Mouse (Mus musculus) hindbrain, embryonic 13.5 days (tissue): ENCODE data around the gene Fpgs. TPM values are rescaled to one million over a fixed set of nuclear protein-coding genes. Genes with fewer than 3 reads are reported as not detected.

Experiments
- ATAC-seq: fragments of 200-750 bp; cut with Nextera tagmentation; 2 replicates; pipeline ENCODE4 v1.8.0; 2017; ENCODE audit warnings: moderate TSS enrichment; ENCODE audit not compliant: low FRiP score
- H3K27ac ChIP-seq: fragments of 300-500 bp; sonication (generic); 2 replicates; pipeline ENCODE4 v1.5.1; 2015; ENCODE audit warnings: inconsistent platforms, mild to moderate bottlenecking, moderate library complexity
- H3K27me3 ChIP-seq: fragments of 300-500 bp; sonication (generic); 2 replicates; pipeline ENCODE4 v1.6.1; 2015; ENCODE audit warnings: mild to moderate bottlenecking, inconsistent platforms
- H3K36me3 ChIP-seq: fragments of 300-500 bp; sonication (generic); 2 replicates; pipeline ENCODE4 v1.6.1; 2015; ENCODE audit warnings: mild to moderate bottlenecking, inconsistent platforms
- H3K4me1 ChIP-seq: fragments of 300-500 bp; sonication (generic); replicated peaks from 2 replicates; pipeline ENCODE4 v1.6.1; 2015; ENCODE audit warnings: inconsistent platforms
- H3K4me2 ChIP-seq: fragments of 300-500 bp; sonication (generic); 2 replicates; pipeline ENCODE4 v1.6.1; 2015; ENCODE audit warnings: inconsistent platforms, mild to moderate bottlenecking, moderate library complexity
- H3K4me3 ChIP-seq: fragments of 300-500 bp; sonication (generic); 2 replicates; pipeline ENCODE4 v1.5.1; 2015; ENCODE audit warnings: mild to moderate bottlenecking, inconsistent platforms
- H3K9ac ChIP-seq: fragments of 300-500 bp; sonication (generic); 2 replicates; pipeline ENCODE4 v1.6.1; 2015; ENCODE audit warnings: mild to moderate bottlenecking, inconsistent platforms
- H3K9me3 ChIP-seq: fragments of 300-500 bp; sonication (generic); 2 replicates; pipeline ENCODE4 v1.6.1; 2016; ENCODE audit warnings: inconsistent platforms
- WGBS: fragments of 180-500 bp; shearing (Covaris S2); methylation state at CpG from one replicate; pipeline ENCODE4 v1.1.7; 2015; 5-methylcytosine and 5-hydroxymethylcytosine counted together
- polyA plus RNA-seq: library from polyadenylated mRNA; unstranded; fragments of >200 nt; fragmentation: Nextera tagmentation; extraction: Ambion mirVana; gene quantifications from 2 replicates; pipeline ENCODE4 v1.2.1, GENCODE M21; 2015

The Fpgs gene
- 14.5 and 16.4 TPM in 2 replicates for polyA plus RNA-seq

DNA sequence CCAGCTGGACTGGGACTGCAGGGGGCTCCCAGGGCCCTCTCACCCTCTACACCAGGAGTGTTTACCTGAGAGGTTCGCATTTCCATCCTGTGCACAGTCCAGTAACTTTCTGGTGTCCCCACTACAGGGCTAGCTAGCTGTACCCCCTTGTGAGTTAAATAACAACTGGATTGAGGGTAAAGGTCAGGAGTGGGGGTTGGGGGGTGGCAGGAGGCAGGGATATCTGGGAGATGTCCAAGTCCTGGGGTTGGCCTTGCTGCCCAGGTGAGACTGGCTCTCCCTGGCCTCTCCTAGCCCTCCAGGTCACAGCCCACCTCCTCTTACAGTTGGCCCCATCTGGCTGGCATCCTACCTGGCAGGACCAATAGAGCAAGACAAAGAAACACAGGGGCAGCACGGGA lies at the start of gene Fpgs:
Gene Fpgs (minus strand): TSS at position 125 of the 401 bp plus-strand sequence.
- H3K27ac ChIP-seq, result no peak within 1 kb of the TSS
- no peak within 1 kb of the TSS for H3K4me3 ChIP-seq
- no peak for ATAC-seq
- H3K36me3 ChIP-seq, result peaks cover 70% of the 10 kb centered on the region
- no peaks in the 10 kb centered on the region for H3K27me3 ChIP-seq
- H3K9me3 ChIP-seq, result no peaks in the 10 kb centered on the region
- WGBS, result 85% methylated on average over 2 of the region's 2 CpGs
- H3K9ac ChIP-seq, result no peak within 1 kb of the TSS
- H3K4me2 ChIP-seq, result no peak within 1 kb of the TSS
- no peaks in the 10 kb centered on the region for H3K4me1 ChIP-seq

DNA sequence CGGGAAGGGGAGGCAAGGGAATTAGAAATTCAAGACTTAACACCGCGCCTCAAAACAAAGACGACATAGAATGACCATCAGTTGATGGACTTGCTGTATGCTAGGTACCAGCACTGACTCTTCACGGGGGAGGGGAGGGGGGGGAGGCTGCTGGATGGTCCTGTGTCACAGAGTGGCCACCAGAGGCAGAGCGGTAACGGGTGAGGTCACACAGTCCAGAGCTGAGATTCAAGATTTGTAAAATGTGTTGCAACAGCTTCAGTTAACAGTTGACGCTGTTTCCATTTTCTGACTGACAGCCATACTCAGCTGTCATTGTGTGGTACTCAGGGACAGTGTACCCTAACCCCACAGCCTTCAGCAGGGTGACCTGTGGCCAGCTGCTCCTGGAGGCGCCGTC lies 48.2 kb upstream of the Fpgs start:
- Histone ChIP-seq H3K4me3 (peak overlapping the region; percentile 32), H3K9me3 (no peaks in the 10 kb centered on the region), H3K27ac (no peak overlapping the region), H3K36me3 (peaks cover 65% of the 10 kb centered on the region), H3K4me1 (peaks cover 27% of the 10 kb centered on the region), H3K9ac (peak overlapping the region; percentile 62; the same call in 1 of the 2 replicates), H3K4me2 (peak overlapping the region; percentile 53), H3K27me3 (no peaks in the 10 kb centered on the region)
- WGBS, result 60% methylated on average over 10 of the region's 10 CpGs
- ATAC-seq, result no peak

DNA sequence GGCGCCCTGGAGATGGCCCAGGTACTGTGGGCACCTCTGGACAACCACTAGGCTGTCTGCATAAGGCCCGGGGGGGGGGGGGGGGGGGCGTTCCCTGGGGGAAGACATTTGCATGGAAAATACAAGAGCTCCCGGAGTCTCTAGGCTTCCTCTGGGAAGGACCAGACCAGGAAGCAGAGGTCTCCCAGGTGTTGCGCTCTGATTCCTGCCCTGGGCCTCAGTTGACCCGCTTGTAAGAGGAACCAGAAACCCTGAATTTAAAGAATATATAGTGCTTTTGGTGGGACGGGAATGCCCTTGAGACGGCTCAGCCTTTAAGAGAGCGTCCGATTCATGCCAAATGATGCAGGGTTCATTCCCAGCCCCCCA lies 47.7 kb upstream of the Fpgs start:
- H3K9ac ChIP-seq, result peak overlapping the region; percentile 62
- peak overlapping the region; percentile 32 for H3K4me3 ChIP-seq
- no peaks in the 10 kb centered on the region for H3K27me3 ChIP-seq
- H3K4me1 ChIP-seq, result peaks cover 27% of the 10 kb centered on the region
- 24% methylated on average over 8 of the region's 10 CpGs for WGBS
- peaks cover 70% of the 10 kb centered on the region for H3K36me3 ChIP-seq
- 0 out of 2 replicates have a peak, but pooled peaks have one; percentile 6 for ATAC-seq
- peak overlapping the region; percentile 53 for H3K4me2 ChIP-seq
- H3K27ac ChIP-seq, result peak overlapping the region; percentile 86
- H3K9me3 ChIP-seq, result no peaks in the 10 kb centered on the region

DNA sequence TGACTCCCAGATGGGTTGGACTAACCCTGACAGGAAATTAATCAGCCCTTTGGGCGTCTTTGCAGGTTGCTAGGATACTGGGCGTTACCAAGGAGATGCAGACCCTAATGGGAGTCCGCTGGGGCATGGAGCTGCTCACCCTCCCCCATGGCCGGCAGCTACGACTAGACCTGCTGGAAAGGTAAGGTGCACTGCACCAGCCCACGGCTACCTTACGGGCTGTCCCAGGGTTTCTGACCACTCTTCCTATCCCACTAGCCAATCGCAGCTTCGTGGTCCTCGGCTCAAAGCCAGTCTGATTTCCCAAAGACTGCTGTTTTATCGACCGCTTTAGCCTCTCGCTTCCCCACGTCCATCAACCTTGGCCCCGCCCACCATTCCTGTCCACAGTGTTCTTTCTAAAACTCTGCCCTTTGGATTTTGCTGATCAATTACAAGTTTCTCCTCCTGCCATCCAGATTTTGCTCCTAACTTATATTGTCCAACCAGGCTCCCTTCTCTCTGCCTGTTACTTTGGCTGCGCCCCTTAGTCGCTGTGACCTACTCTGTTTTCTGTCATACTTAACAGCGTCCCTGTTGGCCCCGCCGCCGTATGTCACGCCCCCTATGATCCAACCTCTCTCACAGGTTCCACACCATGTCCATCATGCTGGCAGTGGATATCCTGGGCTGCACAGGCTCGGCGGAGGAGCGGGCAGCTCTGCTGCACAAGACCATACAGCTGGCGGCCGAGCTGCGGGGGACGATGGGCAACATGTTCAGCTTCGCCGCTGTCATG lies 47.1 kb upstream of the Fpgs start:
- peak overlapping the region; percentile 62 for H3K9ac ChIP-seq

DNA sequence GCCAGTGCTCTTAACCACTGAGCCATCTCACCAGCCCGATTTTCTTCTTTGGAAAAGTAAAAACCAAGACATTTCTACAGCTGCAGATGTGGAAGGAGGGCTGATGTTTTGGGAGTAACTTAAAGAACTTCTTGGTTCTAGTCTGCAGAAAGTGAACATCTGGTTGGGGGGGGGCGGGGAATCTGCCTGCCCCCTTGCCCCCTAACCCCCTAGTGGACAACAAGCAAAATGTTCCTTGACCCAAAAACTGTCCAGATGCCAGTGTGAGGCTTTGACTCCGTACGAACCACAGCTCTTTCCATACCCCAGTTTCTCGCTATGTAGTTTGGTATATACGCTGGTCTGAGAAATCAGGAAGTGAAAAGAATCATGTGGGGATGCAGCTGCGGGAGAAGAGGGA lies 46.3 kb upstream of the Fpgs start:
- H3K27me3 ChIP-seq, result no peaks in the 10 kb centered on the region
- peak overlapping the region; percentile 53; the same call in 1 of the 2 replicates for H3K4me2 ChIP-seq
- peaks cover 27% of the 10 kb centered on the region for H3K4me1 ChIP-seq
- WGBS, result 73% methylated on average over 7 of the region's 7 CpGs
- peak overlapping the region; percentile 32; the same call in 1 of the 2 replicates for H3K4me3 ChIP-seq
- H3K36me3 ChIP-seq, result peaks cover 84% of the 10 kb centered on the region
- H3K27ac ChIP-seq, result peak overlapping the region; percentile 86
- ATAC-seq, result no peak
- no peak overlapping the region for H3K9ac ChIP-seq
- no peaks in the 10 kb centered on the region for H3K9me3 ChIP-seq

More for the DNA sequence above, 47.1 kb upstream of the Fpgs start:
- H3K4me1 ChIP-seq, result peaks cover 27% of the 10 kb centered on the region
- peak overlapping the region; percentile 32 for H3K4me3 ChIP-seq
- H3K36me3 ChIP-seq, result peaks cover 76% of the 10 kb centered on the region
- no peaks in the 10 kb centered on the region for H3K9me3 ChIP-seq
- peak; percentile 71 for ATAC-seq
- no peaks in the 10 kb centered on the region for H3K27me3 ChIP-seq
- H3K27ac ChIP-seq, result peak overlapping the region; percentile 86
- H3K4me2 ChIP-seq, result peak overlapping the region; percentile 53
- WGBS, result 5% methylated on average over 31 of the region's 31 CpGs

DNA sequence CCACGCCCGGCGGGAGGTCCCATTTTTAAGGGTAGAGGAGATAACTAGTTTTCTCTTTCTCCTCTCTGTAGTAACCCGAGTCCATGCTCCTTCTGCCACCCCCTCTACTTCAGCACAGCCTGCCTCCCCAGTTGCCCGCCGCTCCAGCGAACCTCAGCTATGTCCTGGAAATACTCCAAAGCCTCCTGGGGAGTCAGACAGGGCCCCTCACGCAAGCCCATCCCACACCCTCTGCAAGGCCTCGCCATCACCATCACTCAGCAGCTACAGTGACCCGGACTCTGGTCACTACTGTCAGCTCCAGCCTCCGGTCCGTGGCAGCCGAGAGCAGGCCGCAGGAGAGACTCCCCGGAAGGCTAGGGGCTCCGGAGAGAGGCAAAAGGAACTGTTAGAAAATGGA lies 45.1 kb upstream of the Fpgs start:
- H3K4me2 ChIP-seq, result no peak overlapping the region
- WGBS, result 89% methylated on average over 16 of the region's 16 CpGs
- peaks cover 32% of the 10 kb centered on the region for H3K4me1 ChIP-seq
- H3K27ac ChIP-seq, result no peak overlapping the region
- H3K27me3 ChIP-seq, result no peaks in the 10 kb centered on the region
- no peaks in the 10 kb centered on the region for H3K9me3 ChIP-seq
- ATAC-seq, result no peak
- peaks cover 84% of the 10 kb centered on the region for H3K36me3 ChIP-seq
- no peak overlapping the region for H3K4me3 ChIP-seq
- no peak overlapping the region for H3K9ac ChIP-seq

DNA sequence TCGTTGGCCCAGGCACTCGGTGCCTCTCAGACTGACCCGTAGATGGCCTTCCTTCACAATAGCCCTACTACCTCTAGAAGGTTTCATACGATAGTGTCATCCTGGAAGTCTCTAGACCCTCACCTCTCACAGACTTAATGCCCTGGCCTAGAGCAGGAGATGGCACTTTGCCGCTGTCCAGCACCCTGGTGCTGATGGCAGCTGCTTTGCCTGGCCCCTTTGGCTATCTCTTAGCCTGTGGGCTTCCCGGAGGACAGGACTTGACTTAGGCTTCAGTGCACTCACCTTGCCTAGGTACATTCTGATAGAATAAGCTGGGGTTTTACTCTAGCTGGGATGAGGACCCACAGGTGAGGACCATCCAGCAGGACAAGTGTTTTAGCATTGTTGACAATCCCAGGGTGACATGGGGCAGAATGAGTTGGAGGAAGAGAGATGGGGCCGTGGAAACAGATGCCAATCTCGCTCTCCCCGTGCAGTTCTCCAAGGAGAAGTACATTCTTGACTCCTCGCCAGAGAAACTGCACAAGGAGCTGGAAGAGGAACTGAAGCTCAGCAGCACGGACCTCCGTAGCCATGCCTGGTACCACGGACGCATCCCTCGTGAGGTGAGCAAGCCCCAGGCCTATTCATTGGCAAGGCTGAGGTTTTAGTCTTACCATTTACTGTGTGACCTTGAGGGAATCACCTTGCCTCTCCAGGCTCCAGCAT lies 40.5 kb upstream of the Fpgs start:
- Histone ChIP-seq H3K4me2 (no peak overlapping the region), H3K27ac (no peak overlapping the region), H3K27me3 (0 out of 2 replicates have a peak, but pooled peaks cover 11% of the 10 kb centered on the region), H3K9me3 (no peaks in the 10 kb centered on the region), H3K4me1 (peaks cover 47% of the 10 kb centered on the region), H3K9ac (peak overlapping the region; percentile 53; the same call in 1 of the 2 replicates), H3K4me3 (no peak overlapping the region), H3K36me3 (peaks cover 59% of the 10 kb centered on the region)
- WGBS, result 80% methylated on average over 15 of the region's 15 CpGs
- ATAC-seq, result no peak

DNA sequence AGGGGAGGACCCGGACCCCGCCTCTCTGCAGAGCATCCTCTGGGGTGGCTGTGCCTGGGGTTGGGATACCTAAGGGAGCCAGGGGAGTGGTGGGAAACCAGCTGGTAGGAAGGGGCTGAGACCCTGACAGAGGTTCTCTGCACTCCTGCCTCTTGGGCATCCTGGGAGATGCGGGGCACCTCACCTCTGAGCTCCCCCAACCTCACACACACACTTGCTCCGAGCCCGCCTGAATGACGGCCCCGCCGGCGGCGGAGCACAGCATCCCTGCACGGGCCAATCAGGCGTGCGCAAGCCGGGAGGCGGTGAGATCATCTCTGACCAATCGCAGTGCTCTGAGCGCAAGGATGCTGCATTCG lies 38.2 kb upstream of the Fpgs start:
- Histone ChIP-seq H3K27me3 (0 out of 2 replicates have a peak, but pooled peaks cover 11% of the 10 kb centered on the region), H3K4me3 (peak overlapping the region; percentile 79), H3K9ac (peak overlapping the region; percentile 95), H3K36me3 (peaks cover 38% of the 10 kb centered on the region), H3K4me1 (peaks cover 52% of the 10 kb centered on the region), H3K9me3 (no peaks in the 10 kb centered on the region), H3K27ac (peak overlapping the region; percentile 94), H3K4me2 (peak overlapping the region; percentile 79)
- ATAC-seq, result peak; percentile 92
- WGBS, result 10% methylated on average over 18 of the region's 18 CpGs

DNA sequence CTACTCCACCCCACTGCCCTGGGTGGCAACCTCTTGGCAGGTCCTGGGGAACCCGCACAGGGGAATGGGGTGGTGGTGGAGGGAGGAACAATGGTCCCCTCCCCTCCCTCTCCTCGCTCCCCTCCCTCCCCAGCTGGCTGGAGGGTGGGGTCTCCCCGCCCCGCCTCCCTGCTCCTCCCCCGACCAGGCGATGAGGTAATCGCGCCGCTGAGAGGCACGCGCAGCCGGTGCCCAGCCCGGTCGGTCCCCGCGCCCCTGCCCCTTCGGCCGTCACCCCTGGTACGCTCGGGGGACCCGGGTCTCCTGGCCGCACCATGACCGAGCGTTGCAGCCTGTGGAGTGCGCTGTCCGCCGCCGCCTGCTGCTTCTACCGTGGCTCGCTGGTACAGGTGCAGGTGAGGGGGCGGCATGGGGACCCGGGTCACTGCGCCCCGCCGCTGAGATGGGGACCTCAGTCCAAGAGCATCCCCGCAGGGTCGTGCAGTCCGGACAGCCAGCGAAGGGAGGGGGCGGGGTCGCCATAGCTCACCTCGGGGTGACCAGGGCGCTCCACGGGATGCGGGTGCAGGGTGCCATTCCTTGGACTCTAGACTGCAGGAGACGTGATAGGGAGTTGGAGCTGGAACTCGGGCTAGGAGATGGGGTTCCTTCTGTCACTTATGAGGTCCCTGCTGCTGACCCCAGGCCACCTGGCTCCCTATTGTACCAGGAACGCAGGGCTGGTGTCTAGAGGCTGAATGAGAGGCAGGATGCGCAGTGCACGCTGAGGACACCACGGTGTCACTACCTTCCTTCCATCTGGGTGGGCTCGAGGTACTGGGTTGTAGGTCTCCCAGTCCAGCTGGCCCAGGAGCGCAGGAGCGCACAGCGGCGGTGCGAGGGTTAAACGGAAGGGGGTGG lies 37.6 kb upstream of the Fpgs start:
- Histone ChIP-seq H3K27ac (peak overlapping the region; percentile 94), H3K27me3 (0 out of 2 replicates have a peak, but pooled peaks cover 11% of the 10 kb centered on the region), H3K4me1 (peaks cover 52% of the 10 kb centered on the region), H3K4me3 (peak overlapping the region; percentile 79), H3K36me3 (peaks cover 32% of the 10 kb centered on the region), H3K9ac (peak overlapping the region; percentile 95), H3K4me2 (peak overlapping the region; percentile 79), H3K9me3 (no peaks in the 10 kb centered on the region)
- 6% methylated on average over 44 of the region's 58 CpGs for WGBS
- ATAC-seq, result peak; percentile 50

DNA sequence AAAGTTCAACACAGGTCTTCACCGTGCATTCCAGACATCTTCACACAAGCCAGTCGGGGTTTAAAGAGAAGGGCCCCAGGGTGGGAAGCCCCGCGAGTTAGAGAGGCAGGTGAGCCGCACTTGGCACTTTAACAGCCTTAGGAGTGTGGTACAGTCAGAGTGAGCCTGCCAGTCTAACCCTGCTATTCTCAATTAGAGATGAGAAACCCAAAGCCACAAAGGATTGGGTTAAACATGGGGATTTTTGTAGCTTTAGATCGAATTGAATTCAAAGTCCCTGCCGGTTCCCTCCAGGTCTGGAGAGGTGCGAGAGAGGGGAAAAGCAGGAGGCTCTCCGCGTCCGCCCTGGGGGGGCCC lies 36.9 kb upstream of the Fpgs start, which contains the start of gene 6330409D20Rik:
Gene 6330409D20Rik (minus strand): TSS at position 101 of the 357 bp plus-strand sequence.
- Histone ChIP-seq H3K27ac (peak within 1 kb of the TSS; percentile 94), H3K9ac (peak within 1 kb of the TSS; percentile 95), H3K4me1 (peaks cover 52% of the 10 kb centered on the region), H3K27me3 (0 out of 2 replicates have a peak, but pooled peaks cover 11% of the 10 kb centered on the region), H3K4me3 (peak within 1 kb of the TSS; percentile 79), H3K9me3 (no peaks in the 10 kb centered on the region), H3K4me2 (peak within 1 kb of the TSS; percentile 79), H3K36me3 (peaks cover 26% of the 10 kb centered on the region)
- 9% methylated on average over 11 of the region's 11 CpGs for WGBS
- ATAC-seq, result no peak

DNA sequence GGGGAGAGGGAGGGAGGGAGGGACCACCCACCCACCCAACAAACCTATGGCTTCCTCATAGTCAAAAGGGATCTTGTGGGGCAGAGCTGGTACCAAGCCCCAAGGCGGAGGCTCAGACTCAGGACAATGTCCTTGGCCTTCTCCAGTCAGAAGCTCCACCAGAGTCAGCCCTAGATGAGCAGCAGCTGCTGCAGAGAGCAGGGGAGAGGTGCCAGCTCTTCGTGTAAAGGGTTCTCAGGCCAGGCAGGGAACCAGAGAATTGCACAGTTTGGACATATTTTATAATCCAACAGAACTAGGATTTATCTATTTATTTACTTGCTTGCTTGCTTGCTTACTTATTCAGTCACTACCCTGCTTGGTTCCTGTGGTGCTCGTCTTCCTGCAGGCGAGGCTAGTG lies 35.4 kb upstream of the Fpgs start:
- H3K4me2 ChIP-seq, result no peak overlapping the region
- H3K4me3 ChIP-seq, result no peak overlapping the region
- peak overlapping the region; percentile 60; the same call in 1 of the 2 replicates for H3K9ac ChIP-seq
- peaks cover 49% of the 10 kb centered on the region for H3K4me1 ChIP-seq
- H3K9me3 ChIP-seq, result no peaks in the 10 kb centered on the region
- WGBS, result 75% methylated on average over 4 of the region's 4 CpGs
- no peak for ATAC-seq
- H3K27ac ChIP-seq, result no peak overlapping the region
- H3K27me3 ChIP-seq, result 0 out of 2 replicates have a peak, but pooled peaks cover 11% of the 10 kb centered on the region
- H3K36me3 ChIP-seq, result peaks cover 10% of the 10 kb centered on the region; the same call in 1 of the 2 replicates
